Mouse (Mus musculus) left cerebral cortex, adult 2 months (tissue): ENCODE measurements at regions not wholly inside any gene's neighbourhood (a gene's known extent, or its start where the extent isn't known, plus 50 kb on each side); places are given as distances from the start of the nearest gene placed in this dataset.
A peak's percentile ranks its signal among the peaks of the same experiment; 100 is the strongest.

Experiments used
- DNase-seq, 2 experiments: peaks; one replicate each; pipeline ENCODE4 v3.0.0; 2021 to 2022; ENCODE audit warnings: low spot score in 2 of 2, mixed read lengths in 1 of 2; ENCODE audit errors: extremely low spot score in 1 of 2
- H3K27ac ChIP-seq: fragments of 200-600 bp; 2 replicates; pipeline ENCODE4 v1.8.1; 2022
- H3K4me3 ChIP-seq: fragments of 200-600 bp; 2 replicates; pipeline ENCODE4 v1.8.1; 2022
- CTCF ChIP-seq: fragments of 200-600 bp; IDR thresholded peaks from 2 replicates; pipeline ENCODE4 v1.8.1; 2022; ENCODE audit warnings: antibody characterized with exemption, mild to moderate bottlenecking, moderate library complexity
- intact Hi-C: fragments of 180-260 bp; cut with DNase I; formaldehyde crosslinking; loops from one replicate; pipeline ENCODE4 v1.15.1; 2025

DNA sequence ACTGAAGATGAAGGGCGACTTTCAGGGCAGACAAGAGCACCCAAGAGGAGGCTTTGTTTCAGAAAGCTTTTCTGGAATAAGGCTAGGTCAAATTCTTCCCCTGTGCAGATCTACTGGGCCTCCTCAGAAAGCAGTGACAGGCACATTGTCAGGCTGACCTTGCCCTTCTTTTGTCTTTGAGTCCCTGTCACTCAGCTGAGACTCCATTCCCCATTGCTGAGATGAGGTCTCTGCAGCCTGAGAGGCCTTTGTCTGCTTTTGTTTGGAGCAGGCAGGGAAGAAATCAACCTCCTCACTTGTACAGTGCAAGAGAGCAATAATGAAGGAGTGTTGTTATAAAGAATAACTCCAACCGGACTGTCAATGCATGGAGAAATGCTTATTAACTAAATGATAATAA lies 327.4 kb downstream of the Cmpk2 start:
- Histone ChIP-seq H3K27ac (no peak overlapping the region), H3K4me3 (no peak overlapping the region)
- no peak for DNase-seq
- intact Hi-C loops: no loop called here
- TF ChIP-seq CTCF: no peak

GRCm38 (mm10) chr12:26789336-26789846 lies 320.4 kb downstream of the Cmpk2 start:
- intact Hi-C loops: no loop called here
- no peak for DNase-seq
- TF ChIP-seq CTCF: no peak
- Histone ChIP-seq H3K27ac (no peak overlapping the region), H3K4me3 (no peak overlapping the region)

DNA sequence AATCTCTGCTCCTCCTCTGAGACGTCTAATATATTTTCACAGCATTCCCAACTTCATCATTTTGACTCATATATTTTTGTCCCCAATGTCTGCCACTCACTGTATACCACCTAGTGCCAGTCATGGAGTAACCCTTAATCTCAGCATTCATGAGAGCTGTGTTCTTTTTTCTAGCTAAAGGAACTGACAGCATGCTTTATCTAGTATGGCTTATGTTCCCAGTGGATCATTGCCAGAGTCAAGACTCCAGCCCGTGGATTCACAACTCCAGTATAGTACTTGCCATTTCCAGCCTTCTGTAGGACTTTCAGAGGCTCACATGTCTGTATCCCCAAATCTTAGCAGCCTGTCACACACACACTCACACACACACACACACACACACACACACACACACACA lies 316.5 kb downstream of the Cmpk2 start:
- H3K4me3 ChIP-seq: no peak overlapping the region
- no peak for TF ChIP-seq CTCF
- intact Hi-C loops: no loop called here
- DNase-seq: no peak
- H3K27ac ChIP-seq: no peak overlapping the region

GRCm38 (mm10) chr12:26784426-26784825 lies 315.4 kb downstream of the Cmpk2 start:
- intact Hi-C loops: loop anchor here (5.0 kb wide), 3 partner anchors 207 to 558 kb away; partner anchors contain the start of gene Sox11
- H3K27ac ChIP-seq: no peak overlapping the region
- no peak overlapping the region for H3K4me3 ChIP-seq
- no peak for TF ChIP-seq CTCF
- no peak for DNase-seq

DNA sequence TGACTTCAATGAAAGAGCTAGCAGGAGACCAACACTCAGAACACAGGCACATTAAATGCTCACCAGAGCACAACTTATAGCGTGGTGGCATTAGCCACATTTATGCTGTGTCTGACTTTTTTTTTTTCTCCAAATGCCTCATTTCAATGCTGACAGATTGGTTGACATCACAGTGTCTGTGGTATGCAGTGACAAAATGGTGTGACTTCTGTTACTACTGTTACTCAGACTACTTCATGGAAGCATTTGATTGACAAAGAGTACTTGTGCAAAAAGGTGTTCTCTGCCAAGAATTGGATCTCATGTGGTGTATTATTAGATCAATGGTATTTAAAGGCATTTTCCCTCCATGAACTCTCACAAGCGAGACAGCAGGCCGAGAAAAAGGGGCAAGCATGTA lies 314.8 kb downstream of the Cmpk2 start:
- DNase-seq: no peak
- no peak overlapping the region for H3K27ac ChIP-seq
- H3K4me3 ChIP-seq: no peak overlapping the region
- intact Hi-C loops: loop anchor here (5.0 kb wide), 3 partner anchors 206 to 559 kb away; partner anchors contain the start of gene Sox11
- no peak for TF ChIP-seq CTCF

- intact Hi-C loops: loop anchor here (5.0 kb wide), 3 partner anchors 204 to 561 kb away; partner anchors contain the start of gene Sox11
- H3K27ac ChIP-seq: no peak overlapping the region
- no peak overlapping the region for H3K4me3 ChIP-seq
- DNase-seq: peak; percentile 21 to 72
- no peak for TF ChIP-seq CTCF
Observed at GRCm38 (mm10) chr12:26781537-26781936, 312.5 kb downstream of the Cmpk2 start.

DNA sequence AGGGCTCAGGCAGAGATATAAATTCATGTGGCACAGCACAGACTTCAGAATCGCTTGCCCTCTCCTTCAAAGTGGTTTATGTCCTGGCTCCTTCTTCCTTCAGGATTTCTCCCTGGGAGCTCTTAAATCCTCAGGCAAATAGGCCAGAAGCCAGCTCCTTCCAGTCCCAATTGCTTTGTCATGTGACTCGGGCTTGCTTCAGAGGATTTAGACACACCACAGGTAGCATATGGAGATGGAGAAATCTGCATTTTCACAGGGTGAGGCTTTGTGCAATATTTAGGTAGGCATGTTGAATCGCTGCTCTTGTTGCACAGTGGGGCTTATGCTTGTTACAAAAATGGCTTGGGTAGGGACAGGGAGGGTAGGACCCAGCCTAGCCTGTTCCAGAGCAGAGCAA lies 309.8 kb downstream of the Cmpk2 start:
- TF ChIP-seq CTCF: no peak
- no peak overlapping the region for H3K27ac ChIP-seq
- H3K4me3 ChIP-seq: no peak overlapping the region
- intact Hi-C loops: no loop called here
- no peak for DNase-seq

GRCm38 (mm10) chr12:26776986-26777385 lies 308.0 kb downstream of the Cmpk2 start:
- no peak for DNase-seq
- Histone ChIP-seq H3K4me3 (no peak overlapping the region), H3K27ac (no peak overlapping the region)
- intact Hi-C loops: no loop called here
- TF ChIP-seq CTCF: no peak; the same call in 1 of the 2 replicates

GRCm38 (mm10) chr12:26774016-26774415 lies 305.0 kb downstream of the Cmpk2 start:
- intact Hi-C loops: no loop called here
- no peak for DNase-seq
- H3K27ac ChIP-seq: no peak overlapping the region
- no peak overlapping the region for H3K4me3 ChIP-seq
- TF ChIP-seq CTCF: no peak

DNA sequence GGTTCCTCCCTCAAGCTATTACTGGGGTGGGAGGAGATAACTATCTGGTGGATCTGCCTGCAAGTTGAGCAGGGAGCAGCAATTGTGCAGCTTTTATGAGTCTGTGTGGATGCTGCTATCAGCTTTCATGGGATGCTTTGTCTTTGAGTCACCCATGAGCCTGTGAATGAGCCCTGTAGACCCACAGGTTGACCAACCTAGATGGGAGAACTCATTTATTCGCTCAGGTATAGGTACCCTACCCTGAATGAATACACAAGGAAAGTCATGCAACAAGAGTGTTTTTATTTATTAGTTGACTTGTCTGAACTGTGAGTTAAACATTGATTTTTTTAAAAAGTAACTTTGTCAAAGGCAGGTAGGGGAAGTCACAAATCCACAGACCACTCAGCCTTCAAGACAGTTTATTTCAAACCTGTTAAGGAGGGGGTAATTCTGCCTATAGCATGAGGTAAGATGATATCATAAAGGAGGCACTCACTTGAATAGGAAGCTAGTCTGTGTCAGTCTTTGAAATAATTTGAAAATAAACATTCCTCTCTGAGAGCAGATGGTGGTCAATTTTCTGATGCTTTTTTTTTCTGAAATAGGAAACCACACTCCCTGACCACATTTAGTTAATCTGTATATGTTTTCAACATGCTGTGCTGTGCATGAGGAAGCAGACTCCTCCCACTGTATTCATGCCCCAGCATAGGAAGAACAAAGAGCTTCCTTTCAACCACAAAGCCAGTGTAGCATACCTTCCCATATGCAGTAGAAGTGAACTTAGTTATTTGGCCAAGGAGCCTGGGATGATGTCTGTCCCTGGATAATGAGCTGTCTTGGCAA lies 302.0 kb downstream of the Cmpk2 start:
- intact Hi-C loops: no loop called here
- no peak overlapping the region for H3K27ac ChIP-seq
- no peak for DNase-seq
- TF ChIP-seq CTCF: no peak
- H3K4me3 ChIP-seq: no peak overlapping the region

DNA sequence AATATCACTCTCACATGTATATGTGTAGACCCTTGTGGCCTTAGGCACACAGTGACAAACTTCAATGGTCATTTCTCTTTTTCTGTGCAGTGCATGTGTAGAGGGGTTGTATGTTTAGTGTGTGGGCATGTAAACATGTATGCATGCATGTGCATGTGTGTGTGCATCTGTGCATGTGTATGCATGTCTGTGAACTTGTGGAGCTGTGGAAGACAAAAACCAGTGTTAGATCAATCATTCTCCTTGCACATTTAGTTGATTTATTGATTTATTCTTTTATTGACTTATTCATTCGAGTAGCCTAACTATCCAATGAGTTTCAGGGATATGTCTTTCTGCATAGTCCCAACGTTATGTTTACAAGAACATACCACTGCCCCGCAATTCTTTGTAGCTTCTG lies 298.5 kb downstream of the Cmpk2 start:
- intact Hi-C loops: no loop called here
- no peak for TF ChIP-seq CTCF
- Histone ChIP-seq H3K4me3 (no peak overlapping the region), H3K27ac (no peak overlapping the region)
- DNase-seq: no peak

DNA sequence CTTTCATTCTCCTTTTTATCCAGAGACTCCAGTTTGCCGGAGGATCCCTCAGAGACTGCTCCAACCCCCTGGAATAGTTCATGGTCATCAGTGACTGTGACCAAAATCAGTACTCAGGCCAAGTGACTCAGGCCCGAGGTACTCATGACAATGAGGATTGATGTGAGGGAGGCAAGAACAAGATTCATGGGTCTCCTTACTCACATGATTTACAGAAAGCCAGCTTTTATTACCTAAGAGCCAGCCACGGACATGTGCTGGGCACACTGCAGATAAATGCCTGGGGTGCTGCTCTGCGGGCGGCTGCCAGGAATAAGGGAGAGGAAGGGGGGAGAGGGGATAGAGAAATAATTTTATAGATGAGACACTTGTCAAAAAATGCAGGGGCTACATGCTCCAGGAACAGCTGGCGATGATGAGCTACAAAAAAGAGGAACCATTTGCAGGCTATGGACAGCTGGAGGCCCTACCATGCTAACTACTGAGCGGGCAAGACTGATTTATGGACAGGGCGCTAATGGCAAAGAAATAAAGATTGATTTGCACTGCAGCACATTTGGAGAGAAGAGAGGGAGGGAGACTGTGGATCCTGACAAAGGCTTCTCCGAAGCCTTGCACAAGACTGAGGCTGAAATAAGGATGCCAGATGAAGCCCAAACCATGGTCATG lies 289.8 kb downstream of the Cmpk2 start:
- intact Hi-C loops: no loop called here
- TF ChIP-seq CTCF: no peak
- Histone ChIP-seq H3K27ac (no peak overlapping the region), H3K4me3 (no peak overlapping the region)
- no peak for DNase-seq
